Mouse (Mus musculus): ENCODE results near the gene Lipa. TPM values are rescaled to one million over a fixed set of nuclear protein-coding genes. Genes with fewer than 3 reads are reported as not detected.
A peak's percentile ranks its signal among the peaks of the same experiment; 100 is the strongest.

Lipa gene
- total RNA-seq, 2 experiments from 2014 or later: 12.5 to 17.1 TPM

GRCm38 (mm10) chr19:34468216-34468615 is 59.1 kb downstream of the Lipa start:
- DNase-seq: no peak

GRCm38 (mm10) chr19:34464453-34464852 is 62.8 kb downstream of the Lipa start:
- DNase-seq: no peak

- DNase-seq: peak; percentile 14
Observed at GRCm38 (mm10) chr19:34461451-34462019, 65.7 kb downstream of the Lipa start.

DNA sequence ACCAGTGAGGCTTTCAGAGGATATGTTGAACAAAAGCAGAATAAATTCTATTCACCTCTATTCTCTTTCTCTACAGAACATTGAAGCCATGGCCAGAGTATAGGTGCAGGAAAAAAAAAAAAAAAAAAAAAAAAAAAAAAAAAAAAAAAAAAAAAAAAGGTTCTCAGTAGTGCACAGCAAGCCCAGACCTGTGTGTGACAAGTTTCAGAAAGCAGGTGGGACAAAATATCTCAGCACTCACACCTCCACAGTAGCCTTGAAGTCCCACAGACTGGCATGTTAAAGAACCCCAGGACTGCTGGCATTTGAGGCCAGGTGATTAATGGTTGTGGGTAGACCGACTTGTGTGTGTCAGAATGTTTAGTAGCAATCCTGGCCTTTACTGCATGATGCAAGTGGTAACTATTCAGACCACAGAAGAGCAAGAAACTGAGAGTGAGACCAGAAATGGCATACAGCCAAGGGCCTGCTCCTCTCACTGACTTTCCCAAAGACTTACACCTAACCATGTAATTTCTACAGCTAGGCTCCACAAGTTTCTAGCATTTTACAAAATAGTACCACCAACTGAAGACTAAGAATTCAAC is 76.4 kb downstream of the Lipa start:
- no peak for DNase-seq

DNA sequence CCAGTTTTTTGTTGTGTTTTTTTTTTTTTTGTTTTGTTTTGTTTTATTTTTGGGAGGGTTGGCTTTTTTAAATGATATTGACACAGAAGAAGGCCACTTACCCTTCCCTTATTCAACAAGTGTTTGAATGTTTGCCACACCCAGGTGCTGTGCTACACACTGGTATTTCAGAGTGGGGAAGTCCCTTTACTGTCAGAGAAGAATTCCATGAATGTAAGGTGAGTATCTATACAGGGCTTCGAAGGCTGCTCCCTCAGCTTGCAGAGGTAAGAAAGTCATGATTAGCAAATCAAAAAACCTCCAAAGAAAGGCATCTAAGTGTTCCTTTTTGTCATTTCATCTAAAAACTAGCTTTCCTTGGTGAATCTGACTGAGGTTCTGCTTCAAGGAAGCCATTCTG is 78.4 kb downstream of the Lipa start:
- DNase-seq: no peak

DNA sequence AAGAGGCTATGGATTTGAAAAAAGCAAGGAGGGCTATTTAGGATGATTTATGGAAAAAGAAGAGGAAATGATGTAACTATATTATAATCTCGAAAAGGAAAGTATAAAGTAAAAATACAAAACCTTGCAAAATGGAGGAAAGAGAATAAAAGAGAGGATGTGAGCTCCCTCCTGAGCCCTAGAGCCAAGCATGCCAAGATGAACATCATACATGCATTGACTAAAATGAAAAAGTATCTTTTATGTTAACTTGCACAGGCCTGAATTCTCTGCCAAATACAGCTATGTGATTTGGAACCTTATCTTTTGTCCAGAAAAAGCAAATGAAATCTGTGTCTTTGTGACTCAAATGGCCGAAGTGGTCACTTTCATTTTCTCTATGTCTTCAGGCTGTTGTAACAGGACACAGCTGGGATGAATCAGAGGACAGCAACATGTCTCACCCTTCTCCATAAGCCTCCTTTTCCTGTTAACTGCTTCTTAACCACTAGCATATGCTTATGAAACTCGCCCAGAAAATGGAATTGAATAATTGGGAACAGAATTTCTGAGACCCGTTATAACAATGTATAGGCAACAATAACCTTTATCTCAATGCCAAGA is 81.8 kb downstream of the Lipa start:
- DNase-seq: no peak

GRCm38 (mm10) chr19:34444785-34445184 is 82.5 kb downstream of the Lipa start:
- DNase-seq: no peak

Other genes starting within 250 kb of the Lipa start
- 1 to 10 TPM; 2.0 to 3.7 TPM for gene Fas, start 236.8 kb downstream of the Lipa start, total RNA-seq (2021)
- gene Ch25h, start 52.3 kb downstream of the Lipa start, total RNA-seq (2021): under 1 TPM in 1 of 2 experiments, not detected in 1; 0.32 TPM
- gene Ifit2, start 23.2 kb upstream of the Lipa start, total RNA-seq (2021): 1 to 10 TPM; 3.1 to 3.3 TPM
- 1 to 10 TPM in 1 of 2 experiments, under 1 TPM in 1; 0.87 to 1.6 TPM for gene Ifit3, start 56.1 kb upstream of the Lipa start, total RNA-seq (2021)
- under 1 TPM; 0.11 to 0.16 TPM for gene Ifit1bl1, start 74.5 kb upstream of the Lipa start, total RNA-seq (2021)
- under 1 TPM; 0.40 to 0.50 TPM for gene Ifit3b, start 80.5 kb upstream of the Lipa start, total RNA-seq (2021)
- under 1 TPM in 1 of 2 experiments, not detected in 1; 0.12 TPM for gene Ifit1bl2, start 113.3 kb upstream of the Lipa start, total RNA-seq (2021)
- under 1 TPM; 0.09 to 0.12 TPM for gene Ifit1, start 113.4 kb upstream of the Lipa start, total RNA-seq (2021)
- 1 to 10 TPM; 1.5 to 2.1 TPM for gene Slc16a12, start 219.8 kb upstream of the Lipa start, total RNA-seq (2021)